Mouse (Mus musculus): Measurements from ENCODE around the gene Runx1. TPM values are rescaled to one million over a fixed set of nuclear protein-coding genes. Genes with fewer than 3 reads are reported as not detected.
A peak's percentile ranks its signal among the peaks of the same experiment; 100 is the strongest.

The Runx1 gene
- total RNA-seq, 2 experiments from 2014 or later = 2.0 to 2.1 TPM

DNA sequence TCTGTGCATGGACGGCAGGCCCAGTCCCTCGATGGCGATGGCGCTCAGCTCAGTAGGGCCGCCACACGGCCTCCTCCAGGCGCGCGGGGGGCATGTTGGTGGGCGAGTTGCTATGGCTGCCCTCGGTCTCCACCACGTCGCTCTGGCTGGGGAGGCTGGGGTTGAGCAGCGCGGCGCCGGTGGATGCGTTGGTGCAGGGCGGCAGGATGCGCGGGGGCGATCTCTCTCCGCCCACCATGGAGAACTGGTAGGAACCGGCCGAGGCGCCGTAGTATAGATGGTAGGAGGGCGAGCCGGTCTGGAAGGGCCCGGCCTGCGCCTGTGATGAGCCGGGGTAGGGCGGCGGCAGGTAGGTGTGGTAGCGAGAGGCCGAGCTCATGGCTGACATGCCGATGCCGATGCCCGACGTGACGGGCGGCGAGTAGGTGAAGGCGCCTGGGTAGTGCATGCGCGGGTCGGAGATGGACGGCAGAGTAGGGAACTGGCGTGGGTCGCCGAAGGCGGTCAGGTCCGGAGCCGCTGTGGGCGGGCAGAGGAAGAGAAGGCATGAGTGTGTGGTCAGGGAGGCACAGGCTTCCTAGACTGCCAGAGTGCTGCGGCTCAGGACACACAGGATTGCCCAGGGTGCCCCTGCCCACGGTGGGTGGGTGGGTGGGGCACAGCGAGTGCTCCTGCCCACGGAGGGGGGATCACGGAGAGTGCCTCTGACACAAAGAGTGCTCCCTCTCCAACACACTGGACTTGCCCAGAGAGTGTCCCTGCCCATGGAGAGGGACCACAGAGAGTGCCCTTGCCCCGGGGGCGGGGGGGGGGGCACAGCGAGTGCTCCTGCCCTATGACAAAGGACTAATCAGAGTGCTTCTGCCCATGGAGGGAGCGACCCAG lies 220.1 kb downstream of the Runx1 start:
- DNase-seq (ENCODE audit: low spot score) = no peak
- intact Hi-C loops (cut with DNase I) = no loop called here

DNA sequence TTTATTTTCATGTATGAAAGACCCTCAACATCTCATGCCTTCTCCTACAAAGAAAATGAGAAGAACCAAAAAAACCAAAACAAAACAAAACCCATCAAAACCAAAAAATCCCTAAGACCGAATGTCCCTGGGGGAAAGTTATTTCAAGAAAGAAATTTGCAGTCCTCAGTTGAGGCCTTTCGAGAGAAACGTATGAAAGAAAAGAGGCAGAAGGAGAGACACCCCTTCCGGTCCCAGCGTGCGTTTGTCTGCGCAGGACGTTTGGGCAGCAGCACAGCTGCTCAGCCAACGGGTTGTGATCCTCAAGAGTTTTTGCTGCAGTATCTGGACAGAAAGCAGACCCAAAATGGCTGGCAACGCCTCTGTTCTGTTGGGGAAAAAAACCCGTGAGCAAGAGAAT lies 223.4 kb downstream of the Runx1 start:
- DNase-seq (ENCODE audit: low spot score) = no peak
- intact Hi-C loops (cut with DNase I) = no loop called here

DNA sequence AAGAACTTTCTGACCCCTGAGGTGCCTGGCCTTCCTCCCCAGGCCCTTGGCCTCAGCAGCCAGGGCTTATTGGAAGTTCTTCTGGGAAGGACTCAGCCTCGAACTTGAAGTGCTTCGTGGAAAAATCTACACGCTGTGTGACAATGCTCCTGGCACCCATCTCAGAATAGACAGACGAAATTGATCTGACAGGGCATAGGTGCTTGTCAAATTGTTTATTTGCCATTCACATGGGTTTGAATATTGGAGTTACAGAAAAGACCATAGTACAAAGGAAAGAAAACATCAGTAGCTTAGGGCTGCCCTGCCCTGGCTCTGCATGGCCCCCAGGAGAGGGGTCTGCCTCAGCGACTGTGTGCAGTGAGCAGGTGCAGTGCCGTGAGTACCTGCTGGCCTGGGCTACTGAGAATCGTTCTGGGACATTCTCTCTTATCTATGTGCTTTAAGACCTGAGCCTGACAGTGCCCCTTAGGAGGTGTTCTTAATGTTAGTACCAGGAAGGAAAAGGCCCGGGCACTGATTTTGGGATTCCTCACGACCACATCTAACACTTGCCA lies 224.6 kb downstream of the Runx1 start:
- intact Hi-C loops (cut with DNase I) = no loop called here
- DNase-seq (ENCODE audit: low spot score) = no peak

DNA sequence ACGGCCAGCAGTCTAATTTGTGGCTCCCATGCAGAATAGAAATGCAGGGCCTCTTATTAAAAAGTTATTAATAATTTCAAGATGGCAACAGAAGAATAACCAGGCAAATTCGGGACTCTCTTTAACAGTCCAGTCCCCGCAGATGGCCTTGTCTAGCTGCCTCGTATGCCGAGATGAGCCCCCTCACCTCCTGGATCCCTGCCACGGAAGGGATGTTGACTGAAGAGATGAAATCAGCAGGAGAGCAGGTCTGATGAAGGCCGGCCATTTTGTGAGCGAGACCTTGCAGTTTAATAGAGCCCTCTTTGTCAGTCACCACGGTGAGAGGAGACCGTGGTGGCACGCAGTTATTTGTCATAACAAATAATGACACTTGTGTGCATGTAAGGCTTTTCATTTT lies 226.5 kb downstream of the Runx1 start:
- DNase-seq (ENCODE audit: low spot score) = no peak
- intact Hi-C loops (cut with DNase I) = no loop called here

DNA sequence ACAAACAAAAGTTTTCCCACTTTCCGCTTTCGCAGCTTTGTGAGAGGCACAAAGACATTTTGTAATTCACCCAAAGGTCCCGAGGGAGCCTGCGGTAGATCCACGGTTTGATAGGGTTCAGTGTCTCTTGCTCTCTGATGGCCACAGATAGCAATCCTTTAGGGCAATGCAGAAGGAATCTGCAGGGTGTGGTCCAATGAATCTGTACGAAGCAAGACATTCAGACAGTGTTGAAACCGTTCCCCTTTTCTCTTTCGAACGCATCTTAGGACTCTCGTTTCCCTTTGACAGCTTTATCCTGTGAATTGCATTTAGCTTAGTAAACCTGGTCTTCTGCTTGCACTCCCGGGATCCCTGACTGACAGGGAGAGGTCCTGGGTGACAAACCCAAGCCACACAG lies 228.3 kb downstream of the Runx1 start:
- no peak for DNase-seq (ENCODE audit: low spot score)
- intact Hi-C loops (cut with DNase I) = no loop called here

DNA sequence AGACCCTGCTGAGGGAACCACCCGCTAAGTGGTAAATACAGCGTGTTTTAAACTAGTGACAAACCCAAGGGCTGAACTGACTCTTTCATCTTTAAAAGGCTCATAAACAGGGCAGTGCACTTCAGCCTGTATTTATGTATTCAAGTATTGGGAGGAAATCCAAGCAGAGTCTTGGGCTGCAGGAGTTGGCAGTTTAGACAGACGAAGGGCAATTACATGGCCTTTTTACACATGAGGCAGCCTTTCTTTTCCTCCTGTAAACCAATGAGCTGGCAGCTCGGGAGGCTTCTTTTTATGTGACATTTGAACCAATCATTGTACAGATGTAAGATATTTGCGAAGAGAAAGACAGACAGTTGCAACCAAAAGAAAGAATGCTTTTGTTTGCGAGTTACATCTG lies 233.7 kb downstream of the Runx1 start:
- intact Hi-C loops (cut with DNase I) = no loop called here
- no peak for DNase-seq (ENCODE audit: low spot score)

DNA sequence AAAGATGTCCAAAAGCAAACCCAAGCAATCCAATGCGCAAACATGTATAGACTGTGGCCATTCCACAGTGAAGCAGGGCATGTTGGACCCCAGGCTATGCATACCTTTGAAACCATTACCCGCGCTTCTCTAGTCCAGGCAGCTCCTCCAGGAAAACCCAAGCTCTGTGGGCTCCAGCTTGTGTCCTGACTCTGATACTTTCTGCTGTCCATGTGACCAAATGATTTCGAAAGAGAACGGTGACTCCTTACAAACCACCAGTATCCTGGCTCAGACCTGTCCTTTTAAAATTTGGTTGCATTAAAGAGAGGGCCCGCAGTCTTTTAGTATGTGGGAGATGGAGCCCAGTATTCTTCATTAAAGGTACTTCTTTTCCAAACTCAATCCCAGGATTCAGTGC lies 234.2 kb downstream of the Runx1 start:
- intact Hi-C loops (cut with DNase I) = no loop called here
- no peak for DNase-seq (ENCODE audit: low spot score)

DNA sequence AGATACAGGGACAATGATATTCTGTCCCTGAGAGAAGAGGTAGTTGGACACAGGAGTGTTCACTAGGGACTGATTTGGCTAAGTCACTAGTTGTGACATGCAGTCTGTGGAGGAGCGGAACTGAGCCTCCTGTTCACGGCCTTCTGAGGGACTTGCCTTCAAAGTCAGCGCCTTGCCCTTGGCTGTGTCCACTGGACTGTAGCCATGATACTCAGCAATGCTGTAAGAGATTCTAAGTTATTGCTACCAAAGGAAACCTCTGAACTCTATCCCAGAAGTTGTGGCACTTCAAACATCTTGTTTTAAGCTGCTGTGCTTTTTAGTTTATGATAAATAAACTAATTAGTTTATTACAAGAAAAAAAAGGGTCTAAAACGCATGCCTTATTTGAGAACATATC lies 238.1 kb downstream of the Runx1 start:
- DNase-seq (ENCODE audit: low spot score) = no peak
- intact Hi-C loops (cut with DNase I) = no loop called here

DNA sequence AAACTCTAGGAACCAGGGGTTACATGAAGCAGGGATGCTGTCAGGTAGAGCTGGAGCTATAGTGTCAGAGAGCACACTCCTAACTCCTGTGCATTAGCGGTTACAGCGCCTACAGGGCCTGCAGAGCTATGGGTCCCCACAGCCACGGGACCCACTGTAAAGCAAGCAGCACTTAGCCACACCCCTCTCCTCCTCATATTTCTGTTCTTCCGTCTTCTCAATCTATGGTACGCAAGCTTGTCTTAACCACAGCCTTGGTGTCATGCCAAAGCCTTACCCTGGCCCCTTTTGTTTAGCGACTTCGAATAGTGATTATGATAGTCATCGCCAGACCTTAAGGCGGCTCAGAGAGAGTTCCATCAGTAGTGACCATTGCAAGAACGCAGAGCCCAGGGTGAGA lies 244.2 kb downstream of the Runx1 start:
- intact Hi-C loops (cut with DNase I) = no loop called here

DNA sequence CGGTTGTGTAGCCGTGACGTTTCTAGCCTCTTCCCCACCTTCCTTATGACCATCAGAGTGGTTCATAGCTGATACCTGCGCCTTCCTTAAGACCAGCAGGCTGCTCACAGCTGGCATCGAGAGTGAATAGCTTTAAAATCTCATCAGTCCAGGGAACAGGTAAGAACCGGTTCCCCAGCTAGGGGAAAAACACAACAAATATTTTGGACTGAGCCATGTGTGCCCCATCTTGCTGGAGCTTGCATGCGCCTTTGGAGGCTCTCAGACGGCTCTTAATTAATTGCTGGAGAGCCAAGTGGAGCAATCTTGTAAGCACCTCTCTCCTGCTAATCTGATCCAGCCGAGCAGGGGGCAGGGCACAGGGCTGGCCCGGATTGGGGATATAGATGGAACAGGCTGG lies 245.0 kb downstream of the Runx1 start:
- intact Hi-C loops (cut with DNase I) = no loop called here
- no peak for DNase-seq (ENCODE audit: low spot score)

More for the DNA sequence above, 244.2 kb downstream of the Runx1 start:
- no peak for DNase-seq (ENCODE audit: low spot score)

DNA sequence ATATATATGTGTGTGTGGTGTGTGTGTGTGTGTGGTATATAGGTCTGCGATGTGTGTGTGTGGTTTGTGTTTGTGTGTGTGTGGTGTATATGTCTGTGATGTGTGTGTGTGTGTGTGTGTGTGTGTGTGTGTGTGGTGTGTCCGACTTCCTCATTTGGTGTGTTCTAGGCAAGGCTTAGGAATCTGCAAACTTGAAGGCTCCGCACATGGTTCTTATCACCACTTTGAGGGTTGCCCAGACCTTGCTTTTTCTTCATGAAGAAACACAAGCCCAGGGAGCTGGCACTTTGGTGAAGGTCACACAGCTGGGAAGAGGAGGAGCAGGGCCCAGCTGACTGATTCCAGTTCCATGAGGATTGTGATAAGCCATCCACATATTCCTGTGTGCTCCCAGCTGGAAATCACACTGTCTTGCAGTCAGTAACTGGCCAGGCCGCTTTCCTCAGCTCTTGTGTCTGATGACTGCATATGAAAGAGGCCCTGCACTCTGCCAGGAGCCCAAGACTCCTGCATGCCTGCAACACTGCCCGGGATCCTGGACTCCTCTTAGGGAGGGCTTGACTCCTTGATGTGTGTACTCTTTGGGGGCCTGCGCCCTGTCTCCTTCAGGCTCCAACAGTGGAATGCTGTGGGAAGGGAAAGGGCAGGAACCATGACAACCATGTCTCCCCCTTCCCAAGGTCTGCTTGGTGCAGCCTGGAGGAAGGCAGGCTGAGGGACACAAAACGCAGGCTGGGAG lies 246.9 kb downstream of the Runx1 start:
- DNase-seq (ENCODE audit: low spot score) = no peak
- intact Hi-C loops (cut with DNase I) = no loop called here

DNA sequence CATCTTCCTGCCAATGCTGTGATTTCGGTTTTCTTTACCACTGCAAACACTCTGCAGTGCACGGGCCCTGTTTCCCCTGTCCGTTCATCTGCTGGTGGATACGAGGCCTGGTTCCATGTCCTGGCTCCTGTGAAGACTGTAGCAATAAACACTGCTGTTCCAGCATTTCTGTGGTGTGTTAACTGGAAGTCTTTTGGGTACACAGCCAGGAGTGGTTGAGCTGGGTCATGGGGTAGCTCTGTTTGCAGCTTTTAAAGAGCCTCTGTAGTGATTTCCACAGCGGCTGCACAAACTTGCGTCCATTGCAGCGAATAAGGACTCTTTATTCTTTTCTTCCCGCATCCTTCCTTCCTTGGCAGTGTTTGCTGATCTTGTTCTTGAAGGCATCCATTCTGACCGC lies 248.6 kb downstream of the Runx1 start:
- DNase-seq (ENCODE audit: low spot score) = no peak
- intact Hi-C loops (cut with DNase I) = no loop called here

DNA sequence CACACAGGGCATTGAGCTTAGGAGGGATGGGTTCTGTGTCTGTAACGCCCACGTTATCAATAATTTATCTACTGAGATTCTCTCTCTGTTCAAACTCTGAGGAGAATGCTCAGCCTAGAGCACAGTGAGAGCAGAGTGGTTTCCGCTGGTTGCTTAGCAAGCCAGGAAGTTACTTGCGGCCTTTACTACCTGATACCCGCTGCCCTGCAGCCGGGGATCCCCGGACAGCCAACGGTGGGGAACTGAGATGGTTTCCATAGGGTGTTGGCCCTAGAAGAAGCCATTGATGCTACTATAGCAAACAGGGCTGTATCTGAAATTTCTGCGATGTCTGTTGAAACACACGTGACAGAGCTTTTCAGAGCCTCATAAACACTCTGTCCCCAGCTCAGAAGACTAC lies 250.2 kb downstream of the Runx1 start:
- no peak for DNase-seq (ENCODE audit: low spot score)
- intact Hi-C loops (cut with DNase I) = no loop called here

DNA sequence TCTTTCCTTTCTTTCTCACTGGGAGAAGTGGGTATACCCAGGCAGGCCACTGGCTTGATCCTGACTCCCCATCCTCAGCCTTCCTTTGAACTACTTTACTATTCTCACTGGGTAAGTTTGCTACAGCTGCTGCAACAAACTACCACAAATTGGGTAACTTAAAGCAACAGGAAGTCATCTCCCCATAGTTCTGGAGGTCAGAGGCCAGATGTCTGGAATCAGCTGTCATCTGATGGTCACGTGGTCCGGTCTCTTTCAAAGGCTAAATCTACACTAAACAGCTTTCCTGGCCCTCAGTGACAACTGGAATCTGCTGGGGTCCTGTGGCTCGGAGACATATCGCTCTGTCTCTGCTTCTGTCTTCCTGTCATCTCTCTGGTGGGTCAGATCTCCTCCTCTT lies 252.8 kb downstream of the Runx1 start:
- intact Hi-C loops (cut with DNase I) = no loop called here
- DNase-seq (ENCODE audit: low spot score) = no peak

DNA sequence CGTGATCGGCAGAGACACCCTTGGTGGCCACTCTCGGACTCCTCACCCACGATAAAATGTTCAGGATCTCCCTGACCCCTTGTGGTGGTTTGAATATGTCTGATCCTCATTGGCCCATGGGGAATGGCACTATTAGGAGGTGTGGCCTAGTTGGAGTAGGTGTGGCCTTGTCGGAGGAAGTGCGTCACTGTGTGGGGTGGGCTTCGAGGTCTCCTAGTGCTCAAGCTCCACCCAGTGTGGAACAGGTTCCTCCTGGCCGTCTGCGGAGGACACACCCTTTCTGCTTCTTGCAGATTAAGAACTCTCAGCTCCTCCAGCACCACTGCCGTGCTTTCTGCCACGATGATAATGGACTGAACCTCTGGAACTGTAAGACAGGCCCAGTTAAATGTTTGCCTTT lies 254.7 kb downstream of the Runx1 start:
- DNase-seq (ENCODE audit: low spot score) = no peak
- intact Hi-C loops (cut with DNase I) = no loop called here

DNA sequence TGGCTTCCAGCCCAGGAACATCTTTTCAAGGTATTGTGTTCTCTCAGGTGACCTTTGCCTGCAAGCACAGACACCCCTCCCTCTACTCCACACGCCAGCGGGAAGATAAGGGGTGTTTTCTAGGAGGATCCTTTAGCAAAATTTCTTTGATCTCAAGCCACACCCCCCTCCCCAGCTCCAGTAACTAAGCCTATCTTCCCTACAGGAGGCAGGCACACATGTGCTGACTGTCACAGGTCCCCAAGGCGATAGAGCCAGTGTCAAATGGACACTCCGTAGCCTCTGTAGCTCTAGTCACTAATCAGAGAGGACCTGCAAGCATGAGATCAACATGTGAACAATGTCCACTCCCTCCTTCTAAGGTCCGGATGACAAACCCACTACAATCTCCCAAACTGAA lies 259.8 kb downstream of the Runx1 start:
- DNase-seq (ENCODE audit: low spot score) = no peak
- intact Hi-C loops (cut with DNase I) = loop anchor here (5.0 kb wide), 1 partner anchor 571 kb away; no protein-coding TSS in a partner anchor

DNA sequence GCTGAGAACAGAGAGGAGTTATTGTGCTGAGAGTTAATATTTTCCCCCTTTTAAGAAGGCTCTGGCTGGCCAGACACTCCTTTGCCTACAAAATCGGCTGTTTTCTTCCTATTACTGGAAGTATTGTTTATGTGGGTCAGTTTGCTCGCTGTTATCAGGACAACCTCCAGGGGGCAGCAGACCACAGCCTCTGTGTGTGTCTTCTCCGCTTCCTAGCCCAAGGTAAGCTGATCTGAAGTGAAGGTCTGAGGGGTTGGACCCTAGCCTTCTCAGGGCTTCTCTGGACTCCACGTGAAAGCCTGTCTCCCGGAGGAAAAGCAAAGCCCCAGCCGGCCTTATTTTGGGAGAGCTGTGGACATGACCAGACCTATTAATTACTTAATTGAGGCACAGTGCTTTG lies 260.2 kb downstream of the Runx1 start:
- DNase-seq (ENCODE audit: low spot score) = peak; percentile 17
- intact Hi-C loops (cut with DNase I) = loop anchor here (1.0 to 5.0 kb wide), 5 partner anchors 133 to 977 kb away; no protein-coding TSS in a partner anchor

DNA sequence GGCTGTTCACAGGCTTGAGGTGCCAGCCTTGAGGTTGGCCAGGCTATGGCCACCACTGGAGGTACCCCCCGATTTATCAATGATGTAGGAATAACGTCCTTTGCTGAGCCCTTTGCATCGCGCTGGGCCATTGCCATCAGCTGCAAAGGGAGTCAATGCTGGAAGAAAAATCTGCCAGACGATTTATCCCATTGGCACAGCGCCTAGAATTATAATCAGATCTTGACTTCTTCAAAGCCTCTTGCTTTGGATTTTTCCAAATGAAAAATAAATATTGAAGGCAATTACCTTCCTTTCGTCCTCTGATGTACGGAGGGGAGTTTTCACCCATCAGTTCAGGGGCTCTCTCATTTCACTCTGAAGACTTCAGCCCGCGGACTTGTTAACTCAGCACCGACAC lies 260.7 kb downstream of the Runx1 start:
- no peak for DNase-seq (ENCODE audit: low spot score)
- intact Hi-C loops (cut with DNase I) = loop anchor here (1.0 to 5.0 kb wide), 5 partner anchors 134 to 978 kb away; no protein-coding TSS in a partner anchor

DNA sequence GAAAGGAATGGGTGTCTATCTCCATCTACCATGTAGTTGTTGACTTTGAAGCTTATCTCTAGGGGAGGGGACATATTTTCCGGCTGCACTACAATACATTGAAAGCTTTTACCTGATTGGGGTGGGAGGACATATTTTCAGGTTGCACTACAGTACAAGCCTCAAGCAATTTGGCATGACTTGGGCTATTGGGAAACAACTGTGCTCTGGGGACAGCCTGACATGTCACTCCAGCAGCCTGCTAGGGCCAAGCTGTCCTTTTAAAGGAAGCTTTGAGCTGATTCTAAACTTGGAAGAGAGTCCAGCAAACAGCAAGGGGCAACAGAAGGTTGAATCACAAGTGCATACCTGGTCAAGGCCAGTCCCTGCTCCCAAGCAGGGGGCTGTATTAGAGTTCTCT lies 270.9 kb downstream of the Runx1 start:
- DNase-seq (ENCODE audit: low spot score) = no peak
- intact Hi-C loops (cut with DNase I) = no loop called here

DNA sequence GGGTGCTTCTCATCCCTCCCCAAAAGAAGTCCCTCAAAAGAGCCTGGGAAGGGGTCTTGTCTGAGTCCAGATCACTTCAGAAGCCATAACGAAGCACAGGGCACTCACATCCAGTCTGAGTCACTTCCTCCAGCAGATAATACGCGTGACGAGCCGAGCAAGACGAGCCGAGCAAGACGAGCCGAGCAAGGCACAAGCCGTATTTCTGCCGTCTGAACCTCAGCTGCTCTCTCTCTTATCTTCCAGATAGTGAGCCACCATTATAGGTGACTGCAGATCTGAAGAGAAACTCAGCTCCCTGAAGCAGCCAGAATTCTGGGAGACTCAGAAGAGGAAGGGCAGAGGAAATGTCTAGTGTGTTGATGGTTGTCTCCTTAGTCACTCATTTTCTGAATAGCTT lies 273.1 kb downstream of the Runx1 start:
- intact Hi-C loops (cut with DNase I) = no loop called here

DNA sequence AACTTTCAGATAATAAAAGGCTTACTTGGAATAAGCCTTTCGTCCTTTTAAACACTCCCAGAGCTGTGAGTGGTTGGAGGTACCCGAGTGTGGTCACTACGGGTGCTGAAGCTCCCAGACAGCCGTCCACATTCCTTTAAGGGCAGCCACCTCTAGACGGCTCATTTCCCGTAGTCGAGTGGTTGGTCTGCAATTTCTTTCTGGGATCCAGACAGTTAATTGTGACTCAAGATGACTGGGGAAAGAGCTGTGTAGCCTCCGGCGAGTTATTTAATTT lies 273.9 kb downstream of the Runx1 start:
- intact Hi-C loops (cut with DNase I) = no loop called here
- DNase-seq (ENCODE audit: low spot score) = no peak

More for the DNA sequence above, 273.1 kb downstream of the Runx1 start:
- no peak for DNase-seq (ENCODE audit: low spot score)
